Mouse (Mus musculus) brain, embryonic 18.5 days (tissue): ENCODE measurements at regions not wholly inside any gene's neighbourhood (a gene's known extent, or its start where the extent isn't known, plus 50 kb on each side); places are given as distances from the start of the nearest gene placed in this dataset.

Experiments used
- DNase-seq: peaks from one replicate; pipeline ENCODE4 v3.0.0-alpha.2; 2012; ENCODE audit warnings: low read depth, low spot score

- DNase-seq = no peak
Measured at GRCm38 (mm10) chr3:20680944-20681494, 314.0 kb upstream of the Agtr1b start.

GRCm38 (mm10) chr3:20661883-20662282 lies 294.9 kb upstream of the Agtr1b start:
- DNase-seq = no peak

GRCm38 (mm10) chr3:20655345-20655744 lies 288.4 kb upstream of the Agtr1b start:
- DNase-seq = no peak
